Mouse (Mus musculus) forebrain, postnatal 0 days (tissue): Measurements from ENCODE around the gene Clic1. TPM values are rescaled to one million over a fixed set of nuclear protein-coding genes. Genes with fewer than 3 reads are reported as not detected.

Source experiments
- ATAC-seq: fragments of 200-750 bp; cut with Nextera tagmentation; 2 replicates; pipeline ENCODE4 v1.8.0; 2017; ENCODE audit warnings: mild to moderate bottlenecking, moderate library complexity
- DNase-seq: peaks from one replicate; pipeline ENCODE4 v3.0.0-alpha.2; 2015
- H3K27ac ChIP-seq: fragments of 300-500 bp; sonication (generic); 2 replicates; pipeline ENCODE4 v1.5.1; 2014; ENCODE audit warnings: low read depth, mild to moderate bottlenecking, antibody characterized with exemption, low read length, moderate library complexity, mixed read lengths
- H3K27me3 ChIP-seq: fragments of 300-500 bp; sonication (generic); 2 replicates; pipeline ENCODE4 v1.6.1; 2014; ENCODE audit warnings: mild to moderate bottlenecking, low read length, mixed read lengths; ENCODE audit not compliant: insufficient read depth
- H3K36me3 ChIP-seq: fragments of 300-500 bp; sonication (generic); 2 replicates; pipeline ENCODE4 v1.6.1; 2014; ENCODE audit warnings: mild to moderate bottlenecking, moderate library complexity; ENCODE audit not compliant: insufficient read depth
- H3K4me1 ChIP-seq: fragments of 300-500 bp; sonication (generic); 2 replicates; pipeline ENCODE4 v1.6.1; 2014; ENCODE audit warnings: antibody characterized with exemption; ENCODE audit not compliant: insufficient read depth
- H3K4me2 ChIP-seq: fragments of 300-500 bp; sonication (generic); 2 replicates; pipeline ENCODE4 v1.6.1; 2014; ENCODE audit warnings: low read depth, mild to moderate bottlenecking, moderate library complexity
- H3K4me3 ChIP-seq: fragments of 300-500 bp; sonication (generic); 2 replicates; pipeline ENCODE4 v1.5.1; 2014; ENCODE audit warnings: low read depth, low read length, mixed read lengths
- H3K9ac ChIP-seq: fragments of 300-500 bp; sonication (generic); 2 replicates; pipeline ENCODE4 v1.6.1; 2014; ENCODE audit warnings: mild to moderate bottlenecking
- H3K9me3 ChIP-seq: fragments of 300-500 bp; sonication (generic); 2 replicates; pipeline ENCODE4 v1.6.1; 2016; ENCODE audit warnings: low read length
- CTCF ChIP-seq: sonication (generic); IDR thresholded peaks from 2 replicates; pipeline ENCODE4 v1.5.1; 2016; ENCODE audit warnings: antibody characterized with exemption, control low read depth, low read depth
- WGBS: fragments of 180-500 bp; shearing (Covaris S2); extraction: QIAGEN DNeasy Blood & Tissue Kit; methylation state at CpG from one replicate; pipeline ENCODE4 v1.1.7; 2014; 5-methylcytosine and 5-hydroxymethylcytosine counted together
- polyA plus RNA-seq: library from polyadenylated mRNA; unstranded; fragments of >200 nt; fragmentation: Nextera tagmentation; extraction: Ambion mirVana; gene quantifications from 2 replicates; pipeline ENCODE4 v1.2.1, GENCODE M21; 2015
- total RNA-seq: library from RNA; depleted of rRNA; stranded (reverse); fragments of >200 nt; gene quantifications from 2 replicates; pipeline ENCODE4 v1.2.3, GENCODE M21; 2014

The Clic1 gene
- total and polyA plus RNA-seq, 2 experiments from 2014 or later, result 26.8 to 47.9 TPM

DNA sequence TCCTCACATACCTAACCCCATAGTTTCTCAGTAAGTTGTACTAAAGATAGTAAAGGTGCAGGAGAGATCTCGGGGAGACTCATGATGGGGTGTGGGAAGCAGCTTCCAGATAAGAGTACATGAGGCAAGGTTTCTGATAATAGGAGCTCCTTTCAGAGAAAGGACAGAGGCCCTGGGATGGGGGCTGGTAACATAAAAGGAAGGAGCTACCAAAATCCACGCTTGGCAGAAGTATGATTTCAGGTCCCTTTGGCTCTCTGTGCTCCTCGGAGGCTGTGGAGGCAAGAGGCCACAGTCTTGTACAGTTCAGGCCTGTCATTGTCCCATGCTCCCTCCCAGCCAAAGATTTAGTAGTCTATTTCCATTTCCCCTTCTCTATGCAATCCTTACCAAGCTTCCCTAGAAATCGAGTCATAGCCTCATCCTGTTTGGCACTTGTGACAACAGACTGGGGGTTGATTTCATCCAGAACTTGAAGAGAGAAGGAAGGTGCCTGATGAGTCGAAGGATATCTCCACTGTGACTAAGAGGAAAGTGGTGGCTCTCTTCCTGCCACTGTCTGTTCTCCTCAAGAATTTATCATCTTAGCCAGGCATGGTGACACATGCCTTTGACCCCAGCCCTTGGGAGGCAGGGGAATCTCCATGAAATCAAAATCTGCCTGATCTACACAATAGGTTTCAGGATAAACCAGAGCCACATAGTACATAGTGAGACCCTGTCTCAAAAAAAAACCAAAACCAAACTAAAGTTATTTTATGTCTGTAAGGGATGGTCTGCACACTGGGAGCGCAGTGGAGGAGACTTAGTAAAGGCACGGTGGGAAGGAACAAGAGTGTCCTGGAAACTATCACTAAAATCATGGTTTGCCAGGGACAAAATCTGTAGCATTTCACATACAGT, 4.6 kb upstream of the Clic1 start:
- ATAC-seq (no peak), DNase-seq (no peak)
- H3K36me3 ChIP-seq, result no peaks in the 10 kb centered on the region
- WGBS, result 89% methylated on average over 7 of the region's 7 CpGs
- peaks cover 5% of the 10 kb centered on the region; the same call in 1 of the 2 replicates for H3K4me1 ChIP-seq
- H3K9me3 ChIP-seq, result no peaks in the 10 kb centered on the region
- H3K27me3 ChIP-seq, result no peaks in the 10 kb centered on the region
- TF ChIP-seq CTCF, result no peak
- H3K9ac ChIP-seq, result no peak overlapping the region
- H3K27ac ChIP-seq, result no peak overlapping the region
- peak overlapping the region; percentile 99; the same call in 1 of the 2 replicates for H3K4me2 ChIP-seq
- no peak overlapping the region for H3K4me3 ChIP-seq

DNA sequence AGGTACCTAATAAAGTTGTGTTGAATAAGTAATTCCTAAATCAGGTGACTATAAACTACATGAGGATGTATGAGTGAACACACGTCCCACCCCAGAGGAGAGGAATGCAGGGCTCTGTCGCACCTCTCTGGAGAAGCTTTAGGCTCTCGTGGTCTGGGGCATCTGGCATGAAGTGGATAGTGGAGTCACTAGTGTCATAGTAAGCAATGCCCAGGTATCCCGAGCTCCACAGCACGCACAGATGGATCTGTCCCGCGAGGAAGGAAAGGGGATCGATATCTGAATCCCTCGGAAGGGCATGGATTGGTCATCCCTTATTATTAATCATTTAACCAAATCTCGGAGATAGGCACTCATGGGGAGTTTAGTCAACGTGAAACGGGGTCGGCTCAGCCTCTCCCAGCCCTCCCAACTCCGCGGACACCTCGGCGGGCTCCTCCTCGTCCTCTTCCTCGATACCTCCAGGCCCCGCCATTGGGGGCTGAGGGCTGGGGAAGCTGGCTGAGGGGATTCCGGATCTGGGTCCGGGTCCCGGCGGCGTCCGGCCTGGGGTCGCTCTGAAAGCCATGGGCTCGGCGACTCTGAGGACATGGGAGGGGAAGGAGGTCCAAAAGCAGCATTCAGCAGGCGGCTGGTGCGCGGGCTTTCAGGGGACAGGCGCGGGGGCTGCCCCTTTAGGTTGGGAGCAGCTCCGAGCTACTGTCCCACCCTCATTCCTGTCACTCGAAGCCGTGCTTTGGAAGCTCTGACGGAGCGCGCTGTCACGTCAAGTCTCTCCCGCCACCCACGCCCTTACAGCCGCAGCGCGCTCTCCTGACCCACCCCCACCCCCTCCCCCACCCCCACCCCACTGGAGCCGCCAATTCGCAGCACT, 3.7 kb upstream of the Clic1 start:
- Histone ChIP-seq H3K27ac (peak overlapping the region; percentile 72), H3K36me3 (no peaks in the 10 kb centered on the region), H3K9ac (peak overlapping the region; percentile 68), H3K9me3 (no peaks in the 10 kb centered on the region), H3K4me1 (peaks cover 5% of the 10 kb centered on the region; the same call in 1 of the 2 replicates), H3K27me3 (no peaks in the 10 kb centered on the region), H3K4me3 (peak overlapping the region; percentile 44), H3K4me2 (peak overlapping the region; percentile 99)
- DNase-seq (no peak), ATAC-seq (peak; percentile 80)
- 7% methylated on average over 44 of the region's 48 CpGs for WGBS
- TF ChIP-seq CTCF, result no peak

- H3K9me3 ChIP-seq, result no peaks in the 10 kb centered on the region
- peak within 1 kb of the TSS; percentile 72 for H3K27ac ChIP-seq
- H3K27me3 ChIP-seq, result no peaks in the 10 kb centered on the region
- no peak for TF ChIP-seq CTCF
- peaks cover 9% of the 10 kb centered on the region; the same call in 1 of the 2 replicates for H3K4me1 ChIP-seq
- peak within 1 kb of the TSS; percentile 99 for H3K4me2 ChIP-seq
- ATAC-seq (peak; percentile 99), DNase-seq (peak; percentile 96)
- H3K4me3 ChIP-seq, result peak within 1 kb of the TSS; percentile 44
- 4% methylated on average over 33 of the region's 33 CpGs for WGBS
- no peaks in the 10 kb centered on the region for H3K36me3 ChIP-seq
- peak within 1 kb of the TSS; percentile 68 for H3K9ac ChIP-seq
These were observed 2.9 kb upstream of the Clic1 start, which contains the start of gene Msh5 for GRCm38 (mm10) chr17:35046681-35047455. Msh5 (minus strand) TSS chr17:35046745.

GRCm38 (mm10) chr17:35047688-35048087, 2.1 kb upstream of the Clic1 start:
- no peak for TF ChIP-seq CTCF
- H3K36me3 ChIP-seq, result no peaks in the 10 kb centered on the region
- DNase-seq, result no peak
- H3K4me3 ChIP-seq, result no peak overlapping the region
- WGBS, result 63% methylated on average over 1 of the region's 1 CpGs
- H3K4me1 ChIP-seq, result peaks cover 12% of the 10 kb centered on the region; the same call in 1 of the 2 replicates
- no peak overlapping the region for H3K4me2 ChIP-seq
- no peak overlapping the region for H3K9ac ChIP-seq
- H3K27me3 ChIP-seq, result no peaks in the 10 kb centered on the region
- ATAC-seq, result no peak
- no peaks in the 10 kb centered on the region for H3K9me3 ChIP-seq
- no peak overlapping the region for H3K27ac ChIP-seq

GRCm38 (mm10) chr17:35048149-35048931, 1.4 kb upstream of the Clic1 start:
- no peak overlapping the region for H3K4me3 ChIP-seq
- TF ChIP-seq CTCF, result no peak
- DNase-seq (no peak), ATAC-seq (no peak)
- H3K9ac ChIP-seq, result no peak overlapping the region
- H3K4me1 ChIP-seq, result peaks cover 12% of the 10 kb centered on the region; the same call in 1 of the 2 replicates
- no peaks in the 10 kb centered on the region for H3K27me3 ChIP-seq
- H3K27ac ChIP-seq, result no peak overlapping the region
- WGBS, result 48% methylated on average over 11 of the region's 11 CpGs
- no peak overlapping the region for H3K4me2 ChIP-seq
- no peaks in the 10 kb centered on the region for H3K36me3 ChIP-seq
- no peaks in the 10 kb centered on the region for H3K9me3 ChIP-seq

DNA sequence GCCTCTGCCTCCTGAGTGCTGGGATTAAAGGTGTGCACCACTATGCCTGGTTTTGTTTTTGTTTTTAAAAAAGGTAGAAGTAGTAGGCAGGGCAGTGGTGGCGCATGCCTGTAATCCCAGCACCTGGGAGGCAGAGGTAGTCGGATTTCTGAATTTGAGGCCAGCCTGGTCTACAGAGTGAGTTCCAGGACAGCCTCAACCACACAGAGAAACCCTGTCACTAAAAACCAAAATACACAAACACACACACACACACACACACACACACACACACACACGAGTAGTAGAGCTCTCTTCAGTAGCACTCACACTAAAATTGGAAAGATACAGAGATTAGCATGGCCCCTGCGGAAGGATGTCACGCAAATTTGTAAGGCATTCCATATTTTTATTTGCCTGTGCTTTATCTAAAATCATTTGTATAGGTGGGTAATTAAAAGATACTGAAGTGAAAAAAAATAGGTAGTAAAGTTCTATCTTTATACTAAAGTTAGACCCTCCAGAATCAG, 780 bp upstream of the Clic1 start:
- no peak for DNase-seq
- Histone ChIP-seq H3K4me2 (no peak overlapping the region), H3K4me3 (no peak overlapping the region), H3K36me3 (0 out of 2 replicates have a peak, but pooled peaks cover 2% of the 10 kb centered on the region), H3K9ac (no peak overlapping the region), H3K4me1 (peaks cover 12% of the 10 kb centered on the region; the same call in 1 of the 2 replicates), H3K27me3 (no peaks in the 10 kb centered on the region), H3K9me3 (no peaks in the 10 kb centered on the region), H3K27ac (no peak overlapping the region)
- WGBS, result 78% methylated on average over 5 of the region's 5 CpGs
- no peak for TF ChIP-seq CTCF
- no peak for ATAC-seq
